Mouse (Mus musculus) kidney, embryonic 16.5 days (tissue): ENCODE measurements around the gene Gprasp1. TPM values are rescaled to one million over a fixed set of nuclear protein-coding genes. Genes with fewer than 3 reads are reported as not detected.
"Not testable (repeated sequence)": the region's sequence is repeated elsewhere in the genome, so short reads cannot be mapped to it uniquely, and the experiment has no call there.

Experiments used
- ATAC-seq: fragments of 200-750 bp; cut with Nextera tagmentation; 2 replicates; pipeline ENCODE4 v1.8.0; 2017; ENCODE audit warnings: moderate TSS enrichment; ENCODE audit not compliant: low FRiP score, low TSS enrichment
- H3K27ac ChIP-seq: fragments of 300-500 bp; sonication (generic); 2 replicates; pipeline ENCODE4 v1.5.1; 2014; ENCODE audit warnings: low read length
- H3K27me3 ChIP-seq: fragments of 300-500 bp; sonication (generic); 2 replicates; pipeline ENCODE4 v1.6.1; 2014; ENCODE audit warnings: low read length, control low read depth, mixed read lengths; ENCODE audit not compliant: insufficient read depth
- H3K36me3 ChIP-seq: fragments of 300-500 bp; sonication (generic); 2 replicates; pipeline ENCODE4 v1.6.1; 2014; ENCODE audit warnings: low read length, control low read depth, mixed read lengths; ENCODE audit not compliant: insufficient read depth
- H3K4me1 ChIP-seq: fragments of 300-500 bp; sonication (generic); 2 replicates; pipeline ENCODE4 v1.6.1; 2014; ENCODE audit warnings: low read length, control low read depth, mixed read lengths; ENCODE audit not compliant: insufficient read depth
- H3K4me2 ChIP-seq: fragments of 300-500 bp; sonication (generic); replicated peaks from 2 replicates; pipeline ENCODE4 v1.6.1; 2014; ENCODE audit warnings: low read depth, low read length
- H3K4me3 ChIP-seq: fragments of 300-500 bp; sonication (generic); 2 replicates; pipeline ENCODE4 v1.5.1; 2014; ENCODE audit warnings: mild to moderate bottlenecking, low read length
- H3K9ac ChIP-seq: fragments of 300-500 bp; sonication (generic); replicated peaks from 2 replicates; pipeline ENCODE4 v1.6.1; 2014; ENCODE audit warnings: low read length
- H3K9me3 ChIP-seq: fragments of 300-500 bp; sonication (generic); 2 replicates; pipeline ENCODE4 v1.6.1; 2016; ENCODE audit warnings: low read length, control low read depth
- WGBS: fragments of 180-500 bp; shearing (Covaris S2); extraction: QIAGEN DNeasy Blood & Tissue Kit; methylation state at CpG from one replicate; pipeline ENCODE4 v1.1.7; 2014; 5-methylcytosine and 5-hydroxymethylcytosine counted together
- polyA plus RNA-seq: library from polyadenylated mRNA; unstranded; fragments of >200 nt; fragmentation: Nextera tagmentation; extraction: Ambion mirVana; gene quantifications from 2 replicates; pipeline ENCODE4 v1.2.1, GENCODE M21; 2015

Gene Gprasp1
- 46.2 and 48.0 TPM in 2 replicates for polyA plus RNA-seq

DNA sequence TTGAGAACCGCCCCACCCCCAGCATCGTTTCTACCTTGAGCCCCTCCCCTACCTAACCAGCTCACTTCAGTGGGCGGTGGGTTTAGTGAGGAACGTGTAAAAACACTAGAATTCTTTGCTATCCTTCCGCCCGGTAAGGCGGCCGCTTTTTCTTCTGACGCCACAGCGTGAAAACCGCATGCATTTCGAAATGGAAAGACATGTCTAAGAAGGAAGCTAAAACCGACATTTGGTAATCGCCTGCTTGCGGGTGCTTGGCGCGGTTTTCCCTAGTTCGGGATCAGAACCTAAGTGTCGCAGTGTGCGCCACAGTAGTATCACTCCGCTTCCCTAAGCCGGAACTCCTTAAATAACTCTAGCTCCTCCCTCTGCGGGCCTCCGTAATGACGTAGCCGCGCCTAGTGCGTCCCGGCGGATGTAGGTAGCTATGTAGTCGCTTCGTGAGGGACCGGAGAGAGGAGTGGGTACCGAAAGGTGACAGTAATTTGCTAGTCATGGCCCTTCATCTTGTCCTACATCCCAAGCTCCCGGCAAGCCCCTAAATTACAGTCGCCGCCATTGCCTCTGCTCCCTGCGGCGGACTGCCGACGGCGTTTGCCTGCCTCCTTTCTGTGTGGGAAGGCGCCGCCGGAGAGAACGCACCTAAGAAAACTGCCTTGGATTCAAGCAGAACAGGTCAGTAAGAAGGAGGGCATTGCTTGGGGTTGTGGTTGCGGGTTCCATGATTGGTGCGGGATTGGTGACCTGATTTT lies at the start of gene Gprasp1, which contains the start of gene Armcx5:
Gene Gprasp1, plus strand, starts transcription at position 430 of the 752 bp plus-strand sequence.
Gene Armcx5, plus strand, starts transcription at position 430 of the 752 bp plus-strand sequence.
- H3K27ac ChIP-seq, result peak within 1 kb of the TSS; percentile 81
- ATAC-seq, result peak; percentile 99
- WGBS, result 22% methylated on average over 48 of the region's 48 CpGs
- H3K4me3 ChIP-seq, result peak within 1 kb of the TSS; percentile 70
- H3K9ac ChIP-seq, result peak within 1 kb of the TSS; percentile 73
- H3K27me3 ChIP-seq, result peaks cover 9% of the 10 kb centered on the region; the same call in 1 of the 2 replicates
- H3K9me3 ChIP-seq, result no peaks in the 10 kb centered on the region
- peak within 1 kb of the TSS; percentile 59 for H3K4me2 ChIP-seq
- H3K4me1 ChIP-seq, result no peaks in the 10 kb centered on the region
- no peaks in the 10 kb centered on the region for H3K36me3 ChIP-seq

DNA sequence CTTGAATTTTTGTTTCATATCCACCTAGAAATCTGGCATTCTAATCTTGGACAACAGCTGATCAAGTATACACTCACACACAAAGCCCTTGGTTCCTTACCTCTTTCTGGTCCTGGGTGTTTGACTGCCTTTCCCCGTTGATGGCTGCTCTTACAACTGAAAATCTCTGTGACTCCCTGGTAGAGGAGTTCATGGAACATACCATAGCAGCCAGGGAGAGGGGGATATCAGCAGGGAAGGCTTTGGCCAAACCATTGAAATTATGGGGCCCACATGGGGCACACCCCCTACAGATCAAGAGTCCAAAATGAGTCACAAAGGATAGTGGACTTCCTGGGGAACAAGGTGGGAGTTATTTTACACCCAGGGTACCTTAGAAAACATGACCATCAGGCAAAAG lies 48.9 kb upstream of the Gprasp1 start, which contains the start of gene Tcp11x2:
Gene Tcp11x2, minus strand, starts transcription at position 158 of the 400 bp plus-strand sequence.
- Histone ChIP-seq H3K36me3 (no peaks in the 10 kb centered on the region), H3K9me3 (no peaks in the 10 kb centered on the region), H3K4me1 (no peaks in the 10 kb centered on the region), H3K27ac (no peak within 1 kb of the TSS), H3K4me3 (no peak within 1 kb of the TSS), H3K4me2 (no peak within 1 kb of the TSS), H3K9ac (no peak within 1 kb of the TSS), H3K27me3 (peaks cover 3% of the 10 kb centered on the region; the same call in 1 of the 2 replicates)
- ATAC-seq, result no peak
- 67% methylated on average over 1 of the region's 1 CpGs for WGBS

DNA sequence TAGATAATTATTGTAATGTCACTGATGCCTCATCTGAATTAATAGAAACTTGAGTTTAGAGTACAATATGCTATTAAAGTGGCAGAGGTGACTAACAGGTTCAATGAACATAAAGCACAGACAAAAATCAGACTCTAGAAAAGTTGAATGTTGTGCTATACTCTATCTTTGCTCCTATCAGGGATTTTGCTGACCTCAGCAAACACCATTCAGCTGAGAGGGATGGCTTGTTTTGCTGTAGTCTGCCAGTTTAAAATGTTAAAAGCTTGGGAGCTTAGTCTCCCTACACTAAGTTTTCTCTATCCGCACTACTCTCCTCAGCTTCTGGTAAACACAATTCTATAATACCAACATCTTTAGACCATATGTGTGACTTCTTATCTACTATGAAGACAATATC lies 39.4 kb upstream of the Gprasp1 start:
- no peak overlapping the region for H3K27ac ChIP-seq
- H3K9ac ChIP-seq, result no peak overlapping the region
- peaks cover 5% of the 10 kb centered on the region; the same call in 1 of the 2 replicates for H3K27me3 ChIP-seq
- no peaks in the 10 kb centered on the region for H3K9me3 ChIP-seq
- H3K36me3 ChIP-seq, result no peaks in the 10 kb centered on the region
- WGBS, result 91% methylated on average over 1 of the region's 1 CpGs
- no peak overlapping the region for H3K4me3 ChIP-seq
- ATAC-seq, result no peak
- H3K4me2 ChIP-seq, result no peak overlapping the region
- no peaks in the 10 kb centered on the region for H3K4me1 ChIP-seq

DNA sequence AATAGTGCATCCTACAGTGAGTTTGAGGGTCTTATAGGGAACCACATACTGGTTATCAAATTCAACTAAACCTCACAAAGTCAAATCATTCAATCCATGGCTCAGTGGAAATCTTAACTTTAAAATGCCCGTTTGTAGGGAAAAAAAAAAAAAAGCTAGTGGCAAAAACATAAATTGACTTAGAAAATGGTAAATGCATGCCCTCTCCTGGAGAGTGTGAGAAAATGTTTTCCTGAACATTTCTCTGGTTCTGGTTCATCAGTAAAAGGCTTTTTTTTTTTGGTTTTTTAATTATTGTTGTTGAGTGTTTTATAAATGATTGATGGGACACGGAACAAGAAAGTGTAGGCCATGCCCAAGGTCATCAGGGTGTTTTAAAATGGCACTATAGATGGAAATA lies 38.2 kb upstream of the Gprasp1 start:
- no peak for ATAC-seq
- Histone ChIP-seq H3K27ac (no peak overlapping the region), H3K9me3 (no peaks in the 10 kb centered on the region), H3K4me1 (no peaks in the 10 kb centered on the region), H3K36me3 (no peaks in the 10 kb centered on the region), H3K4me3 (no peak overlapping the region), H3K27me3 (peaks cover 6% of the 10 kb centered on the region; the same call in 1 of the 2 replicates), H3K9ac (no peak overlapping the region), H3K4me2 (no peak overlapping the region)
- 29% methylated on average over 2 of the region's 2 CpGs for WGBS

DNA sequence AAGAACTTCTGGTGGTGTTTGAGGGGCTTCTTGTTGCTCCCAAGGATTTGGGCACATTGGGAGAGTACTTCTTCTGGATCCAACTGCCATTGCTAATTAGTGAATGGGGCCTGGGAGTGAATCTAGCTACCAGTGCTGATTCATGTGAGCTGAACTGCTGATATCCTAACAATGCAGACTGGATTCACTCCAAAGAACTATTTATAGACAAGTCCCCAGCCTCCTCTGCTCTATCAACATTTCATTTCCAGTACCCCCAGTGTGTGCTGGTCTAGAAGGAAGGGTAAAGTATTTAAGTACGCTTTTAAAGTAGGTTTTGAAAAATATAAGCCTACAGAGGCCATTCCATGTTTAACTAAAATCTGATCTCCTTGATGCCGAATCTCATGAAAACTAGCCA lies 29.7 kb upstream of the Gprasp1 start:
- Histone ChIP-seq H3K4me3 (no peak overlapping the region), H3K9ac (no peak overlapping the region), H3K36me3 (no peaks in the 10 kb centered on the region), H3K4me1 (no peaks in the 10 kb centered on the region), H3K4me2 (no peak overlapping the region), H3K9me3 (no peaks in the 10 kb centered on the region), H3K27me3 (peaks cover 12% of the 10 kb centered on the region; the same call in 1 of the 2 replicates), H3K27ac (no peak overlapping the region)
- WGBS, result 81% methylated on average over 2 of the region's 2 CpGs
- no peak for ATAC-seq

DNA sequence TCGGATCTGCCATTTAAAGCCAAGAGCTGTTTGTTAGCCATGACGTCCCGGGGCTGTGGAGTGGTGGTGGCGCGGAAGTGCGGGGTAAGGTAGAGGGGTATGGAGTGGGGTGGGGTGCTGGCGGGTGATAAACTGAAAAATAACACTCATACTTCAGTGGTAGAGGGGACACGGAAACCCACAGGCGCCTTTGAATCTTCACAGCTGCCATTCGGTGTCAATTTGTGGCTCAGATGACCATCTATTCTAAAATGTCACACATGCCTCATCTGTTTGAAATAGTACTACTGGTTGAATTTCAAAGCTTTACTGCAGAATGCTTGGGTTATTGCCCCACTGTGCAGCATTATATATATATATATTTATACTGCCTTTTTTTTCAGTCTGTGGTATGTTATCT lies 17.4 kb upstream of the Gprasp1 start, which contains the start of gene Tmsb15a:
Gene Tmsb15a, minus strand, starts transcription at position 101 of the 400 bp plus-strand sequence.
- Histone ChIP-seq H3K27ac (no peak within 1 kb of the TSS), H3K9ac (no peak within 1 kb of the TSS), H3K4me1 (no peaks in the 10 kb centered on the region), H3K4me3 (no peak within 1 kb of the TSS), H3K9me3 (no peaks in the 10 kb centered on the region), H3K36me3 (no peaks in the 10 kb centered on the region), H3K27me3 (peaks cover 2% of the 10 kb centered on the region; the same call in 1 of the 2 replicates), H3K4me2 (no peak within 1 kb of the TSS)
- WGBS, result 82% methylated on average over 10 of the region's 10 CpGs
- no peak for ATAC-seq

GRCm38 (mm10) chrX:135738730-135739520 lies 3.6 kb upstream of the Gprasp1 start:
- WGBS, result 88% methylated on average over 2 of the region's 2 CpGs
- no peak overlapping the region for H3K27ac ChIP-seq
- no peak overlapping the region for H3K4me2 ChIP-seq
- no peaks in the 10 kb centered on the region for H3K36me3 ChIP-seq
- H3K4me3 ChIP-seq, result no peak overlapping the region
- H3K27me3 ChIP-seq, result peaks cover 9% of the 10 kb centered on the region; the same call in 1 of the 2 replicates
- H3K9ac ChIP-seq, result no peak overlapping the region
- H3K9me3 ChIP-seq, result no peaks in the 10 kb centered on the region
- ATAC-seq, result no peak
- no peaks in the 10 kb centered on the region for H3K4me1 ChIP-seq

- H3K4me1 ChIP-seq, result no peaks in the 10 kb centered on the region
- H3K9ac ChIP-seq, result peak overlapping the region; percentile 73
- peak overlapping the region; percentile 70 for H3K4me3 ChIP-seq
- H3K9me3 ChIP-seq, result no peaks in the 10 kb centered on the region
- no peaks in the 10 kb centered on the region for H3K36me3 ChIP-seq
- 29% methylated on average over 7 of the region's 7 CpGs for WGBS
- peak overlapping the region; percentile 43; the same call in 1 of the 2 replicates for H3K27ac ChIP-seq
- ATAC-seq, result peak; percentile 9; the same call in 1 of the 2 replicates
- peak overlapping the region; percentile 59 for H3K4me2 ChIP-seq
- peaks cover 9% of the 10 kb centered on the region; the same call in 1 of the 2 replicates for H3K27me3 ChIP-seq
Observed at GRCm38 (mm10) chrX:135743056-135743355, 473 bp downstream of the Gprasp1 start.

DNA sequence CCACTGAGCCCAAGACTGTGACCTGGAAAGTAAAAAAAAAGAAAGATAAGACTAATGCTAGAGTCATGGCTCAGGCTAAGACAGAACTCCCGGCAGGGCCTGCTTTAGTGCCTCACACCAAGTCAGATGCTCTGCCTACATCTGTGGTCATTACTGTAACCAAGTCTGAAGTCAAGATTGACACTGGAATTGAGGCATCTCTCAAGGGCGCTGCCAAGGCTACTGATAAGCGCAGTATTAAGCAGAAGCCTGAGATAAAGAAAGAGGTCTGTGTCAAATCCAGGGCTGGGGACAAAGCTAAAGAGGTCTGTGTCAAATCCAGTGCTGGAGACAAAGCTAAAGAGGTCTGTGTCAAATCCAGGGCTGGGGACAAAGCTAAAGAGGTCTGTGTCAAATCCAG lies 2.8 kb downstream of the Gprasp1 start:
- H3K4me1 ChIP-seq, H3K27me3 ChIP-seq, H3K9me3 ChIP-seq, H3K4me3 ChIP-seq, H3K4me2 ChIP-seq, H3K9ac ChIP-seq, H3K27ac ChIP-seq, ATAC-seq, H3K36me3 ChIP-seq: not testable (repeated sequence)
- 90% methylated on average over 3 of the region's 3 CpGs for WGBS
